Mouse (Mus musculus) T-cell, adult 2 months (primary cell): Measurements from ENCODE around the gene Gnb1.

Experiments
- DNase-seq: peaks from one replicate; pipeline ENCODE4 v3.0.0; 2022; ENCODE audit warnings: low spot score

The Gnb1 gene

DNA sequence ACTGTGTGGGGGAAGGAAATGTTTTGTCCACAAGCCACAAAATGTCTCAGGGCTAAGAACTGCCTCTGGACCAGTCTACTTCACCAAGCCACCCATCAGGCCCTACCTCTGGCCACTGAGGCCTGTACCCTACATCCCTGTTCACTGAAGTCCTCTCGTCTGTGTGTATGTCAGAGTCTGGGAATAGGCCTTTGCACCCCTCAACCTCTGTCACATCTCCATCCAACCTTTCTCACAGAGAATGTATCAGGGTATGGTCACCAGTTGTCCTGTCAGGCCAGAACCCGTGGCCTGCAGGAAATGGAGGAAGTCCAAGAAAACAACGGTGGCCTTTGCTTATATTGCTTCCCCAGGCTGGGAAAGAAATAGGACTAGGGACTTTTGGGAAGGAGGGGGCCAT, 5.6 kb upstream of the Gnb1 start:
- no peak for DNase-seq

DNA sequence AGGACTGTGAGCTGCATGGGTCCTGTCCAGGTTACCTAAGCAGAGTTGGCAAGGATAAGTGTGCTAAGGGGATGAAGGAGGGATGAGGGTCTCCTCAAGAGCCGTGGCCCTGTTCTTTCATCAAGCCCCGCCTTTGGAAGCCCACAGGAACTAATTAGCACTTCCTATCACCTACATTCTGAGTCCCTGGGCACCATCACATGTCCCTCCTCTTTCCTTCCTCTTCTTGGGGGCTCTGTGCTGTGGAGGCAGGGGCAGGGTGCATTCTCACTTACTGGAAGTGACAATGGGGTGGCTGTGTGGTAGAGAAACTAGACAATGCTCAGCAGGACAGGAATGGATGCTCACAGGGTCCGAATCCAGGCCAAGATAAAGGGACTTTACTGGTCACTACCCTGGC, 3.4 kb upstream of the Gnb1 start:
- DNase-seq: no peak

DNA sequence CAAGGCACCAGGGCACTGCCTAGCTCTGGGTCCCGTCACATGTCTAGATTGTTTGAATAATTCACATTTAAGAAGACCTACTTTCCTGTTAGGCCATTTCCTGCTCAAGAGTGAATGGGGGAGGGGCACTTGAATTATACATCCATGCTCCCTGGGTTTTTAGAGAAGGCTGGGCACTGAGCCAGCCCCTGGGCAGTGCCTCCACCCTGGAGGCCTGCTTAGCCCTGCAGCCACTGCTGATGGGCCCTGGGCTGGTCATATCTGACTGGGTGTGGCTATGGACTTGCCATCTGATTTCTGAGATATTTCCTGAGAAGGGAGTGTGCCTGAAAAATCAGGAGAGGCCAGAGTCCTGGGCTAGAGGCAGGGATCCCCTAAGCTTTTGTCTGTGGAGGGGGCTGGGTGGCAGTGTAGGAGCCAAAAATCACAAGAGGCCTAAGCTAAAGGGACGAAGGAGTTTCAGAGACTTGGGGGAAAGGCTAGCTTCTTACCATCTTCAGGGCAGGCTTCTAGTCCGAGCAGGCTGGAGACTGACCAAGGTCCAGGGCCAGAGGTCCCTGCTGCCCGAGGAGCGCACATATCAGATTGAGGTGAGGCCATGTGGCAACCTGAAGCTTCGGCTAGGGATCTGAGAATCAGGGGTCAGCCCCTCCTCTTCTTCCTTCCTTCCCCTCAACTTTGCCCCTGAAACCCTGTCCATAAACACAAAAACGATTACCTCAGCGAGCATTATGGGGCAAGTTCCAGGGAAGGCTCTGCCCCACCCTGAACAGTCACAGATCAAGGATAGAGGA, 2.7 kb upstream of the Gnb1 start:
- DNase-seq: no peak

DNA sequence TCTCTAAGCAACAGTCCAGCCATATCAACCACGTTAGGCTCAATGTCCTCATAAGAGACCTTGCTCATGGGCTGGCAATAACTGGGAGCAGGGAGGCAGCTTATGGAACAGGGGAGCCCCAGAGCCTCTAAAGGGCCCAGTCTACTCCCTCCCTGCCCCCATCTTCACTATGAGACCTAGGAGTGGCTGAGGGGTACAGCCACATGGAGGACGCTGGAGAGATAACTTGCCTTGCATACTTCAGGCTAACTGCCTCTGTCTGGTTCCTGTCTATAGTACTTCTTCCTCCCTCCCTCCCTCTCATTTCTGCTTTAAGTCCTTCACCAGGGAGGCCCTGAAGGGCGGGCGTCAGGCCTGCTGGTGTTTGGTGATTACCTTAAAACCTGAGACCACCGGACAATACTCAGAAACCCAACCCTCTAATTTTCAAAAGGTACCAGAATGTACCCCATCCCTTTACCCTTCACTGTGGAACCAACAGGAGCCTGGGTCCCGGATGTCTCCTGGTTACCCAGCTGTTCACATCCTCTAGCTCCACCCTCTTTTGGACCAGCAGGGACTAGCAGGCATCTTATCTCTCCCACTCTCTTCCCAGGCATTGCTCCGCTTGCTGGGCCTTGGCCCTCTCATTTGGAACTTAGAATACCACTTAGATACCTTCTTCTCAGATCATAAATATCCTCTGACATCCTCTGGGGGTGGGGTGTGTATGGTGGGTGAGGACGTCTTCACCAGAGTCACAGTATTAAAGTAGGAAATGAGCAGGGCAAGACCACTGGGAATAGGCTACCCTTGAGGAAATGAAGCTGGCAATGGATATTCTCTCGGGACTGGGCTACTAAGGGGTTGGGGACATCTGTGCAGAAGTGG, 1.8 kb upstream of the Gnb1 start:
- no peak for DNase-seq

DNA sequence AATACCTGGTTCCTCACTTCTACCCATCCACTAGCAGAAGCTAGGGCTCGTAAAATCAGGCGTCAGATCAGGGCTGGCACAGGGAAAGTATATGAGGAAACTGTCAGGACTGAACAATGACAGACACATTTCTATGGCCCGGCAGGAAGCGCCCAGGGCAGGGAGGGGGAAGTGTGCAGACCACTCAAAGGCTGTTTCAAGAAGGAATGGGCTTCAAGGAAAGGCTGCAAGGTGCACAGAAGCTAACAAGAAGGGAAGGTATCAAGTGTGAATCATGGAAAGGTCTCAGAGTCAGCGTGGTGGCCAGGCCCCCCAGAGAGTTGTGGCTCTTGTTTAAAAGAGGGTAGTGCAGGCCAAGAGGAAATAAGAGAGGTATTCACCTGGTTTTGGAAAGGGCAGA, 705 bp upstream of the Gnb1 start:
- DNase-seq: no peak

DNA sequence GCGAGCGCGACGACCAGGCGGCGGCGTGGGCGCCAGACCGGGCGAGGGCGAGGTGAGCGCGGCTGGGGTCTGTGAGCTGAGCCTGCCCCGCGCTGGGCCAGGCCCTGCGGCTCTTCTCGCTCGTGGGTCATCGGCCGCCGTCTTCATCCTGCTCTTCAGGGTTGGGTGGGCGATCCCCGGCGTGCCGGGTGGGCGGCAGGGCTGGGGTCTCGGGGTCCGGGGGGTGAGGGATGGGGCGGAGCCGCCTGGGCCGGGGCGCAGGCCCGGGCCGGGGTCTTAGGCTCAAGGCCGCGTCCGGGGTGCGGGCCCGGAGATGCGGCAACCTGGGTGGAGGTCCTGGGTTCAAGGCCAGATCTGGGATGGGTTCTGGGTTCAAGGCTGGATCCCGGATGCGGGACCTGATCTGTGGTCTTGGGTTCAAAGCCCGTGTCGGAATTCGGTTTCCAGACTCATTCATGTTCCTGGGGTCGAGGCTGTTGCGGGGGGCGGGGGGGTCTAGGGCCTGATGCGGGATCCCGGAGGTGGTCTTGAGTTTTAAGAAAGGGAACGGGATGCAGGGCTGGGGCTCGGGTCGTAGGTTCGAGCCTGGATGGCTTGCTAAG, 469 bp downstream of the Gnb1 start:
- DNase-seq: peak; percentile 12

DNA sequence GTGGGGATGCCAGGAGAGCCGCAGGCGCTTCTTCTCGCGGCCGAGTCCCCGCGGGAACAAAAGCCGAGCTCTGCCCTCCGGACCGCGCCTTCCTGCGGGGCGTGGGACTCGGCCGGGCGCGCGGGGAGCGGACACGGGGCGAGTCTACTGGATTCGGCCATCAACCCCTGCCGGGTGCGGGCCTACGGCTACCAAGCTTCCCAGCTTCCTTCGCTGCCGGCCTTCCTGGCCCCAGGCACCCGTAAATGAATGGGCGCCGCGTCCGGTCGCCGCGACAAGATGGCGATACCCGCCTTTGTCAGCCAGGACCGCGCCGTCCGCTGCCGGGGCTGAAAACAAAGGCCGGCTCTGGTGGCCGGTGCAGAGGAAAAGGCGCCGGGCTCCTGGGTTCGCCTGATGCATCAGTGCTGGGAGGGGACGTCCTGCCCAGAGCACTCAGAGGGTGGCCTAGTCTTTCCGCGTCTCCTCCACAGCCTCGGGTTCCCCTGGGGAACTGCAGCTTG, 1.0 kb downstream of the Gnb1 start:
- peak; percentile 31 for DNase-seq

DNA sequence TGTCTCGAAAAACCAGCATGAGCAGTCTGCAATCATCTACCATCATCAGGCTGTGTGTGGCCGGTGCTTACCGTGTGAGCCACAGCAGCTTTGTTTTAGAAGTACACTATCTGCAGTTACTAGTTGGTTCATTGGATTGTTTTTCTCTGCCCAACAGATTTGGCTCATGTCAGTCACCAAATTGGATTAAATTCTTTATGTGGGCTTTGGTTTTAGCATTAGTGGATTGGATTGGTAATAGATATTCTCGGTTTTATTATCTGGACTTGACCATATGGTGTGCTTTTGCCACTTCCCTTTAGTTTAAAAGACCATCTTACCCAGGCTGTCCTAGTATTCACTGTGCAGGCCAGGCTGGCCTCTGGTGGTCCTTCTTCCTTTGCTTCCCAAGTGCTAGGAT, 3.7 kb downstream of the Gnb1 start:
- DNase-seq: no peak

DNA sequence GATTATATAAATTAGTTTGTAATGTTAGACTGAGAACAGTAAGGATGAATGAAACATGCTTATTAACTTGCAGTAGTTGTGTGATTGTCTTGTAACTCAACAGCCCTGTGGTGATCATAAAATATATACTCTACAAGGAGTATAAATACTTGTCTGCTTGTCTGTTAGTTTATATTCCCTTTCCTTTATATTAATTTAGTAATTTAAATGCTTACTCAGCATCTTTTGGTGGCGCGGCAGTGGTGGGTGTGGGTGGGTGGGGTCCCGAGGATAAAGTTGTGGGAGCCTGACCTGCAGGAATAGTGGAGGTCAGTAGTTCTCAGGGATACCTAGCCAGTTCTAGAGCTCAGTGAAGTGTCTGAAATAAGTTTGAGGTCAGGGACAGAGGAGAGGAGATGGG, 6.8 kb downstream of the Gnb1 start:
- DNase-seq: no peak

DNA sequence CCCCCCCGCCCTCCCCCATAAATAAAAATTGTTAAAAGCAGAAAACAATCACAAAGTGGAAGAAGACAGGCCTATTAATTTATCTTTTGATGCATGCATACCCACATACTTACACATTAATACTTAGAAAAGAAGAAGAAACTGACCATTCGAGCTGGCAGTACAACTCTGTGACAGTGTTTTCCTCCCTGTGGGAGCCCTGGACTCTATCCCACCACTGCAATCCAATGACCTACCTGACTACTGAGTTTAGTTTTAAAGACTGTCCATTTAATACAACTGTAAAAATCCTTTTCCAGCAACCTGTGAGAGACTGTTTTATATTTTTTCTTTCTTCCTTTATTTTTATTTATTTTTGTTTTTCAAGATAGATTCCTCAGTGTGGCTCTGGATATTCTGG, 10.0 kb downstream of the Gnb1 start:
- no peak for DNase-seq

DNA sequence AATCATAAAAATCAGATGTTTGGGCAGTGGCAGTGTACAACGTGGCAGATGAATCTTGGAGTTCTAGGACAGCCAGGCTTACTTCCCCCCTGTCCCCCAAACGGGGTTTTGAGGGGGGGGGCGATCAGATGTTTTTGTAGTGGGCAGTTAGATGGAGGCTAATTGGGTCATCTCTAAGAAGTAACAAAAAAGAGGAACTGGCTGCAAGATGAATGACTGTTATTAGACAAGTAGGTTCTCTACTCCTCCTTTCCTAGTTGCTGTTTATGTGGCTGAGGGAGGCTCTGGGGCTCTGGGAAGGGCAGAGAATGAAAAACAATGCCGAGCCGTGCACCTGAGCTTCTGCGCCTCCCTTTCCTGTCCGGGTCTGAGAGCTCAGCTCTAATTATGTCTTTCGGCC, 13.9 kb downstream of the Gnb1 start:
- no peak for DNase-seq

DNA sequence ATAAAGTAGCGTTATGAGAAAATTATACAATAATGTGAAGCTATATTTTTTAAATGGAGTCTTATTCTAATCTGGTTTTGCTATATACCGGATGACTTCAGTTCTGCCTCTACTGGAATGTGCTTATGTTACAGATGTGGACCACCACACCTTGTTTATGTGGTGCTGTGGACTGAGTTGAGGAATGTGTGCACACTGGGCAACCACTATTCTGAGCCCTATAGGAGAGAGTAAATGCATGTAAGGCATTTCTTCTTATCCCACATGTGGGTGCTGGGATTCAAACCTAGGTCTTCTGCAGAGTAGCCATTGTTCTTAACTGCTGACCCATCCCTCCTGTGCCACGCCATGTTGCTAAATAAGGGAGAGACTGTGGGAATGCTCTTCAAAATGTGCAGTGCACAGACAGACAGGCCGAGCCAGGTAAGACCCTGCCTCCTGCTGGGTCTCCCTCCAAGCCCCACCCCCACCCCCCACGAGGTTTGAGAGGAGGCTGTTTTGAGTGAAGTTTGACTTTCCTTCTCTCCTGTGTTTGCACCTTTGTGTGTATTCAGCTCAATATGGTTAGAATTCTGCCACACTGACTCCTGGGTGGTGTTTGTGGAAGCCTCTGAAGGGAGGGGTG, 14.6 kb downstream of the Gnb1 start:
- no peak for DNase-seq

DNA sequence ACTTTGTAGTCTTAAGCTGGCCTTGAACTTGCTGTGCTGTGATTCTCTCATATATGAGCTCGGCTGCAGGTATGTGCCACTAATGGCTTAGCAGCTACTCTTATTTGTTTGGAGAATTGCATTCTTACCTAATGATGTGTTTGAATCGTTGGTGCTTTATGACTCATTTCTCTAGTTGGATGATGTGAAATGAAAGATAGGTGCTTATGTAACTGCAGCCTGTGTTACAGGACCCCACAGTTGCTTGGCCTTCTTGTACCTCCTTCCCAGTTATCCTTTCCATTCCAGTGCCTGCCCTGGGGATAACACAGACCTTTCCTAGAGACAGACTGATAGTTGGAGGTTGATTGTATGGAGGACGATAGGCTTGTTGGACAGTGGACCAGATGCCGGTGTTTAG, 17.5 kb downstream of the Gnb1 start:
- DNase-seq: no peak

DNA sequence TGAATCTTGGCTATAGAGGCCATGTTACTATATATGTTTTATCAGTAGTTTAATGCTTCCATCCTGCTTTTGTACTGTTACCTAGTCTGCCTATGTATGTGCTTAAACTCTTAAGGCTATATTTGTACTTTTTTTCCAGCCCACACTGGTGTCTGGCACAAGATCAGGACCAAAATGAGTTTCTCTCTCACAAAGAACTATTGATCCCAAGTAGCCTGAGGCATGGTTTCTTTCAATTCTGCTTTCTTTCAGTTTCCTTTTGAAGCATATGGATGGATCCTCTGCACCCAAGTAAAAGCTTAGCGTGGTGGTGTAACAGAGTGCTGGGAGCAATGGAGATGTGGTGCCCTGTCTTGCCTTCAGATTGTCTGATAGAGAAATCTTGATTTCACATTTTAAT, 19.8 kb downstream of the Gnb1 start:
- no peak for DNase-seq

DNA sequence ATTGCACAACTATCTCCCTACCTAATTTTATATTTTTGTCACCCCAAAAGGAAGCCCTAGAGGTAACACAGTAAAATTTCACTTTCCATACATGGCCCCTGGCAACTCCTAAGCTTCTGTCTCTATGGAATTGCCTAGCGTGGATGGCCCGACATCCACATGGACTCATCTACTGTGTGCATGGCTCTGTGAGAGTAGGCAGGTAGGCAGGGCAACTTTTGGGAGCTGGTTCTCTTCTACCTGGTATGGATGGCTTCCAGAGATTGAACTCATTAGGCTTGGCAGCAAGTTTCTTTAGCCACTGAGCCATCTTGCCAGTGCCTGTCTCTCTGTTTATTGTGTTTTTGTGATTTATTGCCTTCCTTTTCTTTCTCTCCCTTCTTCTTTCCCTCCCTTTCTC, 23.6 kb downstream of the Gnb1 start:
- no peak for DNase-seq

DNA sequence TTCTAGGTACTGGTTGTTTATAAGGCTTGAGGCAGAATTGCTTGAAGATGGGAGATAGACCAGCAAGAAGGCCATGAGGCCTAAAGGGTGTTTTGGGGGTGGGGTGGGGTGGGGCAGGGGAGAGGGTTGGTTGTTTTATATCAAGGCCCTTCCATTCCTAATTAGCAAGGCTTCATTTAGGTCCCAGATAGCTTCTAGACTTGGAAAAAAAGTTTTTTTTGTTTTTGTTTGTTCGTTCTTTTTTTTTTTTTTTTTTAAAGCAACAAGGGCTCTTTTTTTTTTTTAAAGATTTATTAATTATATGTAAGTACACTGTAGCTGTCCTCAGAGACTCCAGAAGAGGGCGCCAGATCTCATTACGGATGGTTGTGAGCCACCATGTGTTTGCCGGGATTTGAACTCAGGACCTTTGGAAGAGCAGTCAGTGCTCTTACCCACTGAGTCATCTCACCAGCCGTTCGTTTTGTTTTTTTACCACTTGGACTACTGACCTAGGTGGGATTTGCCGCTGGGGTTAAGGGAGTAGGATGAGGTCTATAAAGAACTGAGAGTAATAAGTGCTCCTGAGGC, 26.9 kb downstream of the Gnb1 start:
- no peak for DNase-seq

DNA sequence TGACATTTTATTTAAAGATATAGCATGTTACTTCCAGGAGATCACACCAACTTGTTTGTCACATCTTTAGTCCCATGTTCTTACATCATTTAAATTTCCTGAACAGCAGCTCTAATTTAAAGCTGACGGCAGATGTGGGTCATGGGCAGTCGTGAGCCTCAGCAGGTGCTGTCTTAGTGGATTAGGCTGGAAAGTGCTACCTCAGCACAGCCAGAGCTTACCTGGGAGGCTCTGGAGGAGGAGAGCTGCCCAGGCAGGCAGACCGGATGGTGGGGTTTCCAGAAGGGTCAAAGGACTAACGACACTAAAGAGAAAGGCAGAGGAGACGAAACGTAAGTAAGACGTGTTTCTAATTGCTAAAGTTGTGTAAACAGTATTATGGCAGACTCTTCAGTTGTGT, 31.2 kb downstream of the Gnb1 start:
- no peak for DNase-seq

DNA sequence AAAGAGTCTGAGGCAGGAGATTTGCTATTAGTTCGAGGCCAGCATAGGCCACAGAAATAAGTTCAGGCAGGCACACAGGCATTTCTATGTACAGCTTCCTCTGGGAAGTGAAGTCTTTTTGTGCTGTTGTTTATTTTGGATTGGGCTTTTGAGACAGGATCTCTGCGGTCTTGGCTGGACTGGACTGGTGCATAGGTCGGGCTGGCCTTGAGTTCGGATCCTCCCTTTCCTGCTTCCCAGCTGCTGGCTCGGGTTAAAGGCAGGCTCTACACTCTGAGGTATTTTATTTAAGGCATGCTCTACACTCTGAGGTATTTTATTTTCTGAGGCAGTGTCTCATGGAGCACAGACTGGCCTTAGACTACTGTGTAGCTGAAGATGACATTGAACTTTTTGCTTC, 34.6 kb downstream of the Gnb1 start:
- DNase-seq: no peak

DNA sequence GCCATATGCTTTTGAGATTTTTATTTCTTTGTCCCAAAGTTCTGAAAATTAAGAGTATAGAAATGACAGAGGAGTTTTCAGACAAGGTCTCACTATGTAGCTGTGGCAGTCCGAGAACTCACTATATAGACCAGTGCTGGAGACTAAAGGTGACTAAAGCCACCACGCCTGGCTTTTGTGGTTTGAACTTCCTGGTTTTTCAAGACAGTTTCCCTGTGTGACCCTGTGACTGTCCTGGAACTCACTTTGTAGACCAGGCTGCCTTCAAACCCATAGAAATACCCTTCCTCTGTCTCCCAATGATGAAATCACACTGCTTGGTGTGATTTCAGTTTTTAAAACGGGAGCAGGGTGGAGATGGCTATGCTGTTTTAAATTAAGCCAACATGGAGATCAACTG, 38.1 kb downstream of the Gnb1 start:
- DNase-seq: no peak

DNA sequence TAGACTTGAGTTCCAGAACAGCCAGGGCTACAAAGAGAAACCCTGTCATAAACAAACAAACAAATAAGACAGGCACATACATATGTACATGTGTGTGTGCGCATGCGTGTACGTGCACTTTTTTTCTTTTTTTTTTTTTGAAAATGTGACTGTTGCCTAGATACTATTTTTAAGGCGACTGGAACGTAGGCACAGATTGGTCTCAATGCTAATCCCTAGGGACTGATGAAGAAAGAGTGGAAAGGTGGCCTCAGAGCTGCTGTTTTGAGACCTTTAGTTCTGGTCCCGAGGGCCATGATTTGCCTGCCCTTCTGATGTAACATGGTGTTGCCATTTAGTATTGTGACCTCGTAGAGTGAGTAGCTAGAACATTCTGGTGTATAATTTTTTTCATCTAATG, 58.8 kb downstream of the Gnb1 start:
- DNase-seq: no peak

DNA sequence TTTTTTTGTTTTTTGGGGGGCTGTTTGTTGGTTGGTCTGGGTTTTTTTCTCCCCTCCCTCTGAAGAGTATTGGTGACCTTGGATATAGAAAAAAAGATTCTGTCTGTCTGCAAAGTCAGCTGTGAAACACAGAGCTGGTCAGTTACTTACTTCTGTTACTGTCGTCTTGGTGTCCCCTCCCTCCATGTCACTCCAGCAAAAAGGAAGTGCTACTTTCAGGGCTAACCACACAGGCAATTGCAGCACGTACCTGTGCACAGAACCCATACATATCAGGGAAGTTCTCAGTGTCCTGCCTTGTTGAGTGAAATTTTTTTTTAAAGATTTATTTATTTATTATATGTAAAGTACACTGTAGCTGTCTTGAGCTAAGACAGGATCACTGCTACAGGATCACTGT, 59.3 kb downstream of the Gnb1 start:
- DNase-seq: no peak

DNA sequence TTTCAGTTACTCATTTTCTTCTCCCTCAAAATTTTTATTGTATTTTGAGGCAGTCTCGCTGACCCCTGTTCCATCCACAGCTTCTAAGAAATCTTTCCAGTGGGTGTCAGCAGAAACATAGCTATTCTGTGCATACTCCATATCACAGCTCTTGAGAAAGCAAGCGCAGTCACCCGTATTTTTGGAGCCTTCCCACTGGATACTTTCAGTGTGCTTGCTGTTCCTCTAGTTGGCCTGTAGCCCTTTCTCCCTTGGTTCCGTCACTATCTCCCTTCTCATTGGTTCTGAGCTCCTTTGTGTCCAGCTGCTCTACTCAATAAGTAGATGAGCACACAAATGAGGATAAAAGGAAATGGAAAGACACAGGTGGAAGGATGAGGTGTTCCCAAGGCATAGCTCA, 59.9 kb downstream of the Gnb1 start:
- DNase-seq: no peak
